Mouse (Mus musculus) stomach, embryonic 15.5 days (tissue): ENCODE results near the gene Npas3. TPM values are rescaled to one million over a fixed set of nuclear protein-coding genes. Genes with fewer than 3 reads are reported as not detected.
"Not testable (repeated sequence)": the region's sequence is repeated elsewhere in the genome, so short reads cannot be mapped to it uniquely, and the experiment has no call there.

Source experiments
- ATAC-seq: fragments of 200-750 bp; cut with Nextera tagmentation; 2 replicates; pipeline ENCODE4 v1.8.0; 2017; ENCODE audit warnings: low read depth, moderate number of reproducible peaks, moderate TSS enrichment; ENCODE audit not compliant: insufficient read depth, low FRiP score
- H3K27ac ChIP-seq: fragments of 300-500 bp; sonication (generic); 2 replicates; pipeline ENCODE4 v1.5.1; 2015; ENCODE audit warnings: mild to moderate bottlenecking, inconsistent platforms
- H3K27me3 ChIP-seq: fragments of 300-500 bp; sonication (generic); replicated peaks from 2 replicates; pipeline ENCODE4 v1.6.1; 2015; ENCODE audit warnings: inconsistent platforms
- H3K36me3 ChIP-seq: fragments of 300-500 bp; sonication (generic); 2 replicates; pipeline ENCODE4 v1.6.1; 2015; ENCODE audit warnings: inconsistent platforms
- H3K4me1 ChIP-seq: fragments of 300-500 bp; sonication (generic); 2 replicates; pipeline ENCODE4 v1.6.1; 2015; ENCODE audit warnings: inconsistent platforms
- H3K4me2 ChIP-seq: fragments of 300-500 bp; sonication (generic); 2 replicates; pipeline ENCODE4 v1.6.1; 2015; ENCODE audit warnings: mild to moderate bottlenecking, inconsistent platforms
- H3K4me3 ChIP-seq: fragments of 300-500 bp; sonication (generic); replicated peaks from 2 replicates; pipeline ENCODE4 v1.5.1; 2015; ENCODE audit warnings: inconsistent platforms
- H3K9ac ChIP-seq: fragments of 300-500 bp; sonication (generic); 2 replicates; pipeline ENCODE4 v1.6.1; 2015; ENCODE audit warnings: inconsistent platforms
- H3K9me3 ChIP-seq: fragments of 300-500 bp; sonication (generic); 2 replicates; pipeline ENCODE4 v1.6.1; 2016; ENCODE audit warnings: inconsistent platforms
- WGBS: fragments of 180-500 bp; shearing (Covaris S2); methylation state at CpG from one replicate; pipeline ENCODE4 v1.1.7; 2015; 5-methylcytosine and 5-hydroxymethylcytosine counted together
- polyA plus RNA-seq: library from polyadenylated mRNA; unstranded; fragments of >200 nt; fragmentation: Nextera tagmentation; extraction: Ambion mirVana; gene quantifications from 2 replicates; pipeline ENCODE4 v1.2.1, GENCODE M21; 2015

Gene Npas3
- polyA plus RNA-seq, 1 experiment from 2014 or later: 3.0 TPM

- no peaks in the 10 kb centered on the region for H3K36me3 ChIP-seq
- peak overlapping the region; percentile 74 for H3K9ac ChIP-seq
- peak overlapping the region; percentile 86 for H3K27ac ChIP-seq
- peak; percentile 47; the same call in 1 of the 2 replicates for ATAC-seq
- H3K4me3 ChIP-seq: peak overlapping the region; percentile 71
- under 1% methylated on average over 94 of the region's 115 CpGs for WGBS
- H3K4me1 ChIP-seq: peaks cover 18% of the 10 kb centered on the region
- H3K27me3 ChIP-seq: peaks cover 29% of the 10 kb centered on the region
- H3K4me2 ChIP-seq: peak overlapping the region; percentile 93
- no peaks in the 10 kb centered on the region for H3K9me3 ChIP-seq
These were observed 4.3 kb downstream of the Npas3 start for GRCm38 (mm10) chr12:53252572-53253422.

GRCm38 (mm10) chr12:53253461-53254159 lies 5.1 kb downstream of the Npas3 start:
- no peaks in the 10 kb centered on the region for H3K36me3 ChIP-seq
- peak overlapping the region; percentile 93 for H3K4me2 ChIP-seq
- peaks cover 21% of the 10 kb centered on the region for H3K27me3 ChIP-seq
- H3K4me1 ChIP-seq: peaks cover 11% of the 10 kb centered on the region
- no peaks in the 10 kb centered on the region for H3K9me3 ChIP-seq
- 2% methylated on average over 25 of the region's 32 CpGs for WGBS
- H3K27ac ChIP-seq: no peak overlapping the region; the same call in 1 of the 2 replicates
- no peak overlapping the region for H3K9ac ChIP-seq
- ATAC-seq: no peak
- H3K4me3 ChIP-seq: peak overlapping the region; percentile 71

- H3K4me2 ChIP-seq: peak overlapping the region; percentile 93
- no peaks in the 10 kb centered on the region for H3K36me3 ChIP-seq
- peak overlapping the region; percentile 71 for H3K4me3 ChIP-seq
- peaks cover 16% of the 10 kb centered on the region for H3K27me3 ChIP-seq
- no peak for ATAC-seq
- H3K9me3 ChIP-seq: no peaks in the 10 kb centered on the region
- WGBS: 23% methylated on average over 6 of the region's 6 CpGs
- no peak overlapping the region for H3K9ac ChIP-seq
- no peak overlapping the region for H3K27ac ChIP-seq
- H3K4me1 ChIP-seq: peaks cover 7% of the 10 kb centered on the region
These were observed 5.6 kb downstream of the Npas3 start for GRCm38 (mm10) chr12:53254160-53254480.

- not testable (repeated sequence) for H3K4me2 ChIP-seq, H3K36me3 ChIP-seq, H3K4me1 ChIP-seq, H3K9me3 ChIP-seq, H3K4me3 ChIP-seq, H3K27me3 ChIP-seq, H3K9ac ChIP-seq, ATAC-seq, H3K27ac ChIP-seq
These were observed 26.0 kb downstream of the Npas3 start for GRCm38 (mm10) chr12:53274502-53274901.

GRCm38 (mm10) chr12:53277393-53277792 lies 28.9 kb downstream of the Npas3 start:
- Histone ChIP-seq H3K27ac (no peak overlapping the region), H3K27me3 (no peaks in the 10 kb centered on the region), H3K4me3 (no peak overlapping the region), H3K36me3 (no peaks in the 10 kb centered on the region), H3K4me1 (no peaks in the 10 kb centered on the region), H3K9me3 (no peaks in the 10 kb centered on the region), H3K9ac (no peak overlapping the region), H3K4me2 (no peak overlapping the region)
- 67% methylated on average over 6 of the region's 6 CpGs for WGBS
- no peak for ATAC-seq

- no peaks in the 10 kb centered on the region for H3K36me3 ChIP-seq
- no peak overlapping the region for H3K4me3 ChIP-seq
- no peaks in the 10 kb centered on the region for H3K4me1 ChIP-seq
- ATAC-seq: no peak
- WGBS: 84% methylated on average over 4 of the region's 4 CpGs
- no peak overlapping the region for H3K9ac ChIP-seq
- no peaks in the 10 kb centered on the region for H3K9me3 ChIP-seq
- H3K4me2 ChIP-seq: no peak overlapping the region
- H3K27me3 ChIP-seq: no peaks in the 10 kb centered on the region
- H3K27ac ChIP-seq: no peak overlapping the region
These were observed 41.9 kb downstream of the Npas3 start for GRCm38 (mm10) chr12:53290341-53290740.

- no peaks in the 10 kb centered on the region for H3K36me3 ChIP-seq
- no peak for ATAC-seq
- no peaks in the 10 kb centered on the region for H3K9me3 ChIP-seq
- H3K9ac ChIP-seq: no peak overlapping the region
- H3K27me3 ChIP-seq: no peaks in the 10 kb centered on the region
- 75% methylated on average over 10 of the region's 10 CpGs for WGBS
- H3K4me3 ChIP-seq: no peak overlapping the region
- H3K4me1 ChIP-seq: peaks cover 3% of the 10 kb centered on the region; the same call in 1 of the 2 replicates
- no peak overlapping the region for H3K27ac ChIP-seq
- H3K4me2 ChIP-seq: no peak overlapping the region
These were observed 42.4 kb downstream of the Npas3 start for GRCm38 (mm10) chr12:53290846-53291245.

GRCm38 (mm10) chr12:53292010-53292409 lies 43.5 kb downstream of the Npas3 start:
- Histone ChIP-seq H3K36me3 (no peaks in the 10 kb centered on the region), H3K4me3 (no peak overlapping the region)
- WGBS: 67% methylated on average over 8 of the region's 8 CpGs

GRCm38 (mm10) chr12:53292508-53293300 lies 44.2 kb downstream of the Npas3 start:
- H3K36me3 ChIP-seq: no peaks in the 10 kb centered on the region
- H3K4me1 ChIP-seq: peaks cover 3% of the 10 kb centered on the region; the same call in 1 of the 2 replicates
- H3K4me3 ChIP-seq: no peak overlapping the region
- peak overlapping the region; percentile 33; the same call in 1 of the 2 replicates for H3K27ac ChIP-seq
- no peak overlapping the region for H3K9ac ChIP-seq
- 43% methylated on average over 17 of the region's 17 CpGs for WGBS
- no peaks in the 10 kb centered on the region for H3K9me3 ChIP-seq
- ATAC-seq: no peak
- no peaks in the 10 kb centered on the region for H3K27me3 ChIP-seq
- no peak overlapping the region for H3K4me2 ChIP-seq

More at GRCm38 (mm10) chr12:53292010-53292409, 43.5 kb downstream of the Npas3 start:
- Histone ChIP-seq H3K4me2 (no peak overlapping the region), H3K4me1 (peaks cover 3% of the 10 kb centered on the region; the same call in 1 of the 2 replicates), H3K9me3 (no peaks in the 10 kb centered on the region), H3K27me3 (no peaks in the 10 kb centered on the region), H3K9ac (no peak overlapping the region), H3K27ac (no peak overlapping the region)
- ATAC-seq: no peak

GRCm38 (mm10) chr12:53294011-53294410 lies 45.5 kb downstream of the Npas3 start:
- no peak overlapping the region for H3K27ac ChIP-seq
- no peak overlapping the region for H3K9ac ChIP-seq
- H3K4me1 ChIP-seq: peaks cover 3% of the 10 kb centered on the region; the same call in 1 of the 2 replicates
- H3K27me3 ChIP-seq: no peaks in the 10 kb centered on the region
- H3K9me3 ChIP-seq: no peaks in the 10 kb centered on the region
- ATAC-seq: no peak
- H3K36me3 ChIP-seq: no peaks in the 10 kb centered on the region
- WGBS: 95% methylated on average over 7 of the region's 7 CpGs
- H3K4me2 ChIP-seq: no peak overlapping the region
- no peak overlapping the region for H3K4me3 ChIP-seq

- no peak overlapping the region for H3K9ac ChIP-seq
- no peak overlapping the region for H3K4me2 ChIP-seq
- H3K4me3 ChIP-seq: no peak overlapping the region
- 39% methylated on average over 7 of the region's 7 CpGs for WGBS
- no peaks in the 10 kb centered on the region for H3K36me3 ChIP-seq
- H3K4me1 ChIP-seq: peaks cover 3% of the 10 kb centered on the region; the same call in 1 of the 2 replicates
- no peak for ATAC-seq
- H3K27ac ChIP-seq: no peak overlapping the region
- no peaks in the 10 kb centered on the region for H3K9me3 ChIP-seq
- H3K27me3 ChIP-seq: no peaks in the 10 kb centered on the region
These were observed 47.3 kb downstream of the Npas3 start for GRCm38 (mm10) chr12:53295747-53296146.
